Mouse (Mus musculus): ENCODE measurements around the gene Nop9. TPM values are rescaled to one million over a fixed set of nuclear protein-coding genes. Genes with fewer than 3 reads are reported as not detected.

The Nop9 gene
- polyA plus RNA-seq, 1 experiment from 2014 or later, result 16.2 TPM

DNA sequence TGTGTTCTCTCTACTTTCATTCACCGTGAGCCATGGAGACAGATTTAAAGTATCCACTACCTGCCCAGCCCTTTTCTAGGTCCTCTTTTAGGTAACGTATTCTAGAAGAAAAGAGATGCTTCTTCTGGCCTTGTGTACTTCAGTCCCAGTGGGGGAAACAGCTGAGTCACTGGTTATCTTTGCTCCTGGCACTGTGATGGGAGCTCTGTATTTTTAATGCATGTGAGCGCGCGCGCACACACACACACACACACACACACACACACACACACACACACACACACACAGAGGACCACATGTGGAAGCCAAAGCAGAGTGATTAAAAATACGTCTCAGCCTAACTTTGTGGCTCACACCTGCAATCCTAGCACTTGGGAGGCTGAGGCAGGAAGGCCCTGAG lies 22.1 kb upstream of the Nop9 start:
- Histone ChIP-seq H3K9me3 (ENCODE audit: low read length) (no peaks in the 10 kb centered on the region), H3K4me2 (replicated peaks; ENCODE audit: low read depth, low read length) (no peak overlapping the region), H3K9ac (replicated peaks; ENCODE audit: low read depth) (no peak overlapping the region), H3K27me3 (replicated peaks; ENCODE audit: insufficient read depth, low read length) (no peaks in the 10 kb centered on the region), H3K4me1 (ENCODE audit: insufficient read depth, low read depth, low read length) (peaks cover 6% of the 10 kb centered on the region), H3K36me3 (ENCODE audit: insufficient read depth, low read length) (0 out of 2 replicates have a peak, but pooled peaks cover 10% of the 10 kb centered on the region), H3K4me3 (ENCODE audit: low read depth, low read length) (no peak overlapping the region), H3K27ac (ENCODE audit: low read length) (no peak overlapping the region)
- 90% methylated on average over 7 of the region's 7 CpGs for WGBS
- TF ChIP-seq EP300 (IDR thresholded peaks at IDR 0.05), result no peak
- TF ChIP-seq CTCF (IDR thresholded peaks at IDR 0.05), result no peak
- DNase-seq (ENCODE audit: low spot score) (no peak), ATAC-seq (no peak)

DNA sequence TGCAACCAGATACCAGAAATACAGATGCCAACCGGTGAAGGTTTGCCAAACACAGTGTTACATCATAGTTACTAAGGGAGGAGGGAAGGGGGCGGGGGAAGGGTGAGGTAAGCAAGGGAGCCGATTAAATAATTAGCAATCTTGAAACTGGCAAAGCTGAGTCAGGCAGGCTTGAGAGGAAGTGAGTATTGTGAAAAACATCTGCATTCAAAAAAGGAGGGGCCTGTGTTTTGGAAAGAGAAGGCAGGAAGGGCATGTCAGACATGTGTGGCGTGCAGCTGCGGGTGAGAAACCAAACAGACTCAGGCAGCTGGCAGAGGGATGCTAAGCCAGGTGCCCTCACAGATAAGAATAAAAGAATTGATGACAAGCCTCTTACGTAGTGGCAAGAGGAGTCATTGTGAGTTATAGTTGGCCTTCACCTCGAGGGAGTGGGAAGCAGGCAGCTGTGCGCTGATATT lies 21.1 kb upstream of the Nop9 start:
- DNase-seq (ENCODE audit: low spot score), result peak; percentile 90
- Histone ChIP-seq H3K27ac (ENCODE audit: low read length) (no peak overlapping the region), H3K27me3 (replicated peaks; ENCODE audit: insufficient read depth, low read length) (no peaks in the 10 kb centered on the region), H3K9ac (replicated peaks; ENCODE audit: low read depth) (no peak overlapping the region), H3K4me2 (replicated peaks; ENCODE audit: low read depth, low read length) (no peak overlapping the region), H3K4me1 (ENCODE audit: insufficient read depth, low read depth, low read length) (peaks cover 6% of the 10 kb centered on the region), H3K36me3 (ENCODE audit: insufficient read depth, low read length) (0 out of 2 replicates have a peak, but pooled peaks cover 4% of the 10 kb centered on the region), H3K4me3 (ENCODE audit: low read depth, low read length) (no peak overlapping the region), H3K9me3 (ENCODE audit: low read length) (no peaks in the 10 kb centered on the region)
- WGBS, result 27% methylated on average over 8 of the region's 8 CpGs
- TF ChIP-seq CTCF (IDR thresholded peaks at IDR 0.05), result no peak
- peak; percentile 61 for TF ChIP-seq EP300 (IDR thresholded peaks at IDR 0.05)
- peak; percentile 13 for ATAC-seq

DNA sequence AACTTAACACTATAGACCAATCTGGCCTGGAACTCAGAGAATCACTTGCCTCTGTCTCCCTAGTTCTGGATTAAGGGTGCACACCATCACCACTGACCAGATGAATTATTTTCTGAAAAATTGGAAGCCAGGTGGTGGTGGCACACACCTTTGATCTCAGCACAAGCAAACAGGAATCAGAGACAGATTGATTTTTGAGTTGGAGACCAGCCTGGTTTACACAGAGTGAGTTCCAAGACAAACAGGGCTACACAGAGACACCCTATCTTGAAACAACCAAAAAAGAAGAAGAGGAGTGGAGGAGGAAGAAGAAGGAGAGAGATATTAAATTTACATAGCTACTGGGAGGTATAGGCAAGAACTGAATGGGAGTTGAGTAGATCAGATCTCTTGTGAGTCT lies 19.2 kb upstream of the Nop9 start:
- Histone ChIP-seq H3K4me1 (ENCODE audit: insufficient read depth, low read depth, low read length) (peaks cover 6% of the 10 kb centered on the region), H3K36me3 (ENCODE audit: insufficient read depth, low read length) (no peaks in the 10 kb centered on the region), H3K9ac (replicated peaks; ENCODE audit: low read depth) (no peak overlapping the region), H3K4me2 (replicated peaks; ENCODE audit: low read depth, low read length) (no peak overlapping the region), H3K27me3 (replicated peaks; ENCODE audit: insufficient read depth, low read length) (no peaks in the 10 kb centered on the region), H3K27ac (ENCODE audit: low read length) (no peak overlapping the region), H3K4me3 (ENCODE audit: low read depth, low read length) (no peak overlapping the region), H3K9me3 (ENCODE audit: low read length) (no peaks in the 10 kb centered on the region)
- ATAC-seq (no peak), DNase-seq (ENCODE audit: low spot score) (no peak)
- no peak for TF ChIP-seq EP300 (IDR thresholded peaks at IDR 0.05)
- no peak for TF ChIP-seq CTCF (IDR thresholded peaks at IDR 0.05)

DNA sequence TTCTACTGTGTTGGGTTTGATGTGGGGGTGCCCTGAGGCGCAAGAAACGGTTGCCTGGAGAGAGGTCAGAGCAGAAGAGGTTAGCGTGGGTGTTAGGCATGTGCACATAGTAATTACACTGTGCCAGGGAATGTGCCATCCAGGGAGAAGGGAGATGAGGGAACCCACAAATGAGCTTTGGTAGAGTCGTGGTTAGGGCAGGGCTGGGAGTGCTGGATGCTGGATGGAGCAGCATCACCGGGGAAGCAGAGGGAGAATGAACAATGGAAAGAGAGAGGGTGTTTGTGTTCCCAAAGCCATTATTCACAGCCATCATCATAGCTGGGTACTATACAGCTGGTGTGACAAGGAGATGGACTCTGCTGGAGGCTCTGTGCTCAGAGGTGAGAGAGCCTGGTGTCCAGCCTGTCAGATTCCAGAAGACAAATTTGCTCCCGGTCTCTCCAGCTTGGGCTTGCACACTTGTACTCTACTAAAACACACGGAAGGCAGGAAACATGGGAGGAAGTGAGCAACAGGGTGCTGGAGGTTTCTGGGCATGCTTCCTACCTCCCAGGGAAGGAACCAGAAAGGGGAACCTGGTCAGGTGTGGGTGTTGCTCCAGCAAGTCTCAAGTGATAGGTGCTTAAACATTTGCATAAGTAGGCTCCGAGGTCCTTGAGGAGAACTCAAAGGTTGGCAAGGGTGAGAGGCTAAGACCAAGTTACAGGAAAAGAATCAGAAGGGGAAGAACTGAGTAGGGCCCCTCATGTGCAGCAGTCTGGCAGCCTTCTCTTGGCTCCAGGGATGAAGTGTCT lies 17.4 kb upstream of the Nop9 start:
- DNase-seq (ENCODE audit: low spot score), result peak; percentile 75
- TF ChIP-seq EP300 (IDR thresholded peaks at IDR 0.05), result no peak
- Histone ChIP-seq H3K36me3 (ENCODE audit: insufficient read depth, low read length) (no peaks in the 10 kb centered on the region), H3K27ac (ENCODE audit: low read length) (peak overlapping the region; percentile 38; the same call in 1 of the 2 replicates), H3K4me3 (ENCODE audit: low read depth, low read length) (no peak overlapping the region), H3K4me2 (replicated peaks; ENCODE audit: low read depth, low read length) (no peak overlapping the region), H3K9ac (replicated peaks; ENCODE audit: low read depth) (no peak overlapping the region), H3K4me1 (ENCODE audit: insufficient read depth, low read depth, low read length) (no peaks in the 10 kb centered on the region; the same call in 1 of the 2 replicates), H3K9me3 (ENCODE audit: low read length) (no peaks in the 10 kb centered on the region), H3K27me3 (replicated peaks; ENCODE audit: insufficient read depth, low read length) (no peaks in the 10 kb centered on the region)
- ATAC-seq, result peak; percentile 82
- 40% methylated on average over 8 of the region's 8 CpGs for WGBS

DNA sequence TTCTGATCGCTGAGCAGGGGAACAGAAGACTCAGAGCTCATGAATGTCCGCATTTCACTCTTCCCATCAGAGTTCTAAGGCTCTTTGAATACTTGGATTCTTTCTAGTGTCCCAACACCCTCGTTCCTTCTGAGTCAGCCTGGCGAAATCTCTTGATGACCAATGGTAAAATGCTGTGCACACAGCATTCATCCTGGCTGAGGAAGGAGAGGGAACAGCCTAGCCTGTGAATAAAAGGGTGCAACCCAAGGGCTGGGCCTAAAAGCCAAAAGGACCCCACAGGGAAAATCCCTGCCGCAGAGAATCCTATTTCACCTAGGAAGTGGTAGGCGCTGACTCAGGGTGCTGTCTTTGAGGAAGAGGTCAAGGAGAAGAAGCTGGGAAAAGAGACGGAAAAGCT lies 15.4 kb upstream of the Nop9 start:
- no peaks in the 10 kb centered on the region for H3K9me3 ChIP-seq (ENCODE audit: low read length)
- no peak overlapping the region for H3K27ac ChIP-seq (ENCODE audit: low read length)
- WGBS, result 52% methylated on average over 7 of the region's 7 CpGs
- no peaks in the 10 kb centered on the region for H3K27me3 ChIP-seq (replicated peaks; ENCODE audit: insufficient read depth, low read length)
- H3K9ac ChIP-seq (replicated peaks; ENCODE audit: low read depth), result no peak overlapping the region
- DNase-seq (ENCODE audit: low spot score) (no peak), ATAC-seq (no peak)
- TF ChIP-seq CTCF (IDR thresholded peaks at IDR 0.05), result no peak
- no peak for TF ChIP-seq EP300 (IDR thresholded peaks at IDR 0.05)
- H3K4me1 ChIP-seq (ENCODE audit: insufficient read depth, low read depth, low read length), result no peaks in the 10 kb centered on the region
- H3K36me3 ChIP-seq (ENCODE audit: insufficient read depth, low read length), result no peaks in the 10 kb centered on the region
- H3K4me3 ChIP-seq (ENCODE audit: low read depth, low read length), result no peak overlapping the region
- no peak overlapping the region for H3K4me2 ChIP-seq (replicated peaks; ENCODE audit: low read depth, low read length)

DNA sequence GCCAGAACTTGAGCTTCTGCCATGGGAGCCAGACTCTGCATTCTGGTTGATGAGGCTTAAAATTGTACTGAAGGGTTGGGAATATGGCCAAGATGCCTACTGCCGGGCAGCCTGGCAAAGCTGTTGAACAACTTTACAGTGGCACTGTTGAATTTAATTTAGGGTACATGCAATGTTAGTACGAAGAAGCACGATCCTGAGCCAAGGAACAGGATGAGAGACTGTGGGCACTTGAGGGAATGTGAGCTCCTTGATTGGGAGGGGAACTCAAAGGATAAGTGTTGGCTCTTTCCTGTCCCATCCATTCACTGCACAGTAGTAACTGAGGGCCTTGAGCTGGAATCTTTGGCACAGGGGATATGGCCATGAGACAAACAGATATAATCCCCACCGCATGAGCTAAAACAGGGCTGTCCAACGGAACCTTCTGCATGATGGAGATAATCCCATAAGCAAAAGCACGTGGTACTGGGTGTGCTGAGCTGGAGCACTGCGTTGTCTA lies 14.9 kb upstream of the Nop9 start:
- TF ChIP-seq CTCF (IDR thresholded peaks at IDR 0.05) (no peak), EP300 (IDR thresholded peaks at IDR 0.05) (no peak)

More for the DNA sequence above, 14.9 kb upstream of the Nop9 start:
- no peak overlapping the region for H3K4me2 ChIP-seq (replicated peaks; ENCODE audit: low read depth, low read length)
- no peak for ATAC-seq
- no peaks in the 10 kb centered on the region for H3K9me3 ChIP-seq (ENCODE audit: low read length)
- H3K36me3 ChIP-seq (ENCODE audit: insufficient read depth, low read length), result no peaks in the 10 kb centered on the region
- H3K4me1 ChIP-seq (ENCODE audit: insufficient read depth, low read depth, low read length), result no peaks in the 10 kb centered on the region
- WGBS, result 65% methylated on average over 7 of the region's 7 CpGs
- no peak overlapping the region for H3K9ac ChIP-seq (replicated peaks; ENCODE audit: low read depth)
- H3K27ac ChIP-seq (ENCODE audit: low read length), result no peak overlapping the region
- H3K27me3 ChIP-seq (replicated peaks; ENCODE audit: insufficient read depth, low read length), result no peaks in the 10 kb centered on the region
- DNase-seq (ENCODE audit: low spot score), result peak; percentile 23
- H3K4me3 ChIP-seq (ENCODE audit: low read depth, low read length), result no peak overlapping the region

Data from lung, postnatal 0 days (tissue).